Mouse (Mus musculus) splenic B cell, adult 2 months (primary cell): ENCODE results near the gene Slco3a1.

Experiments
- DNase-seq: peaks from one replicate; pipeline ENCODE4 v3.0.0-alpha.2; 2011; ENCODE audit warnings: low read depth, low spot score
- H3K27me3 ChIP-seq: 2 replicates; pipeline ENCODE4 v1.6.1; 2012; ENCODE audit warnings: mild to moderate bottlenecking, low read length, moderate library complexity, mixed read lengths; ENCODE audit not compliant: control insufficient read depth, poor library complexity, insufficient read depth, severe bottlenecking
- H3K36me3 ChIP-seq: 2 replicates; pipeline ENCODE4 v1.6.1; 2012; ENCODE audit warnings: mild to moderate bottlenecking, low read length, moderate library complexity, mixed read lengths; ENCODE audit not compliant: control insufficient read depth, poor library complexity, insufficient read depth, severe bottlenecking

Gene Slco3a1

GRCm38 (mm10) chr7:74541958-74542357 lies 12.6 kb downstream of the Slco3a1 start:
- DNase-seq = no peak
- no peaks in the 10 kb centered on the region for H3K36me3 ChIP-seq
- no peaks in the 10 kb centered on the region for H3K27me3 ChIP-seq

DNA sequence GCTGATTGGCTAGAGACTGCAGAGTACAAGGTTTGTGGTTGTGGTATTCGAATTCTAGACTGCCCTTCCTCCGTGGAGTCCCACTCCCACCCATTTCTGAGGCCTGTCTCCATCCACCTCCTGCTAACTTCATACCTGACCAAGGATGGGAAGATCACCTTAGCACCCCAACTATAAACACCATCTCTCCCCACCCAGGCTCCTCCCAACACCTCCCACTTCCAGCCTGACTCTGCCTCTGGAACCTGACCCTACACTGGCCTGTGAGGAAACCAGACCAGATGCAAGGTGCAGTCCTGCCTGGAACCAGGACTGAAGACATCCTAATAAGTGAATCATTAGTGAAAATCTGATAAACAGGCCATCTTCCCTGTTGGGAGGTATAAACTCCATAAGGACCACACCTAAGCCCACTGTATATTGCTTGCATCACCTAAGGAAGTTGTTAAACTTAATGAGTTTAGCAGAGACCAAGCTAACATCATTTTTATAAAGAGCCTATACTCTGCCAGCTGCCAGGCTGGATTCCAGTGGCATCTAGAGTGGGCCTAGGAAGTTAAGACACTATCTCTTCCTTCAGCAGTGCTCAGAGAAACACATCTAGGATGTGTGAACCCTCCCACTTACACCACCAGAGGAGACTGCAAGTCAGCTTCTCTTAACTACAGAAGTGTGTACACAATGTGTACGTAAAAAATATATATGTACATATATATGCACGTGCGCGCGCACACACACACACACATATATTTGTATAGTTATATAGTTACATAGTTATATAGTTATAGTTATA lies 13.5 kb downstream of the Slco3a1 start:
- DNase-seq = no peak
- no peaks in the 10 kb centered on the region for H3K36me3 ChIP-seq

GRCm38 (mm10) chr7:74536186-74536585 lies 18.4 kb downstream of the Slco3a1 start:
- Histone ChIP-seq H3K36me3 (no peaks in the 10 kb centered on the region), H3K27me3 (no peaks in the 10 kb centered on the region)
- no peak for DNase-seq

More for the DNA sequence above, 13.5 kb downstream of the Slco3a1 start:
- no peaks in the 10 kb centered on the region for H3K27me3 ChIP-seq

DNA sequence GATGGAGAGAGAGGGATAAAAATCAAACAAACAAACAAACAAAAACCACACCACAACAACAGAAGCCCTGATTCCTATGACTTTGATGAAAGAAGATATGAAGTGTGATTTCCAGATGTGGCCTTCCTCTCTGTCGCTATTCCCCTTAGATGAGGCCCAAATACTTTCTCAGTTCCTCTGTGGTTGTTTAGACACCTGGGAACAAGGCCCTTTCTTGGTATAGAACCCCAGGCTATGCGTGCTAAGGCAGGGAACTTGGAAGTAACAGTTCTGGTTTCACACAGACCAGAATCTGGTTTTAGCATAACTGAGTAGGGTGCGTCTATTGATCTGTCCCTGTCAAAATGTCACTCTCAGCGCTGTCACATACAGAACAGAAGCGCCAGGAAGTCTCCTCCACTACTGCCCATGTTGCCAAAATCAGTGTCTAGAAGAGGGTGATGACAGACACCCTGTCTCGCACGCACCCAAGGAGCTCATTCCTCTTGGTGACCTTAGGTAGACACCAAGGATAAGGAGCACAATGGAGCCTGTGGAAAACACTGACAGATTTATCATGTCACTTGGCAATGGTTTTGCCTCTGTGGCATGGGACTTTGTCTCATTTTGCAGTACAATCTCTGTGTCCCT lies 23.0 kb downstream of the Slco3a1 start:
- Histone ChIP-seq H3K36me3 (no peaks in the 10 kb centered on the region), H3K27me3 (no peaks in the 10 kb centered on the region)
- no peak for DNase-seq

DNA sequence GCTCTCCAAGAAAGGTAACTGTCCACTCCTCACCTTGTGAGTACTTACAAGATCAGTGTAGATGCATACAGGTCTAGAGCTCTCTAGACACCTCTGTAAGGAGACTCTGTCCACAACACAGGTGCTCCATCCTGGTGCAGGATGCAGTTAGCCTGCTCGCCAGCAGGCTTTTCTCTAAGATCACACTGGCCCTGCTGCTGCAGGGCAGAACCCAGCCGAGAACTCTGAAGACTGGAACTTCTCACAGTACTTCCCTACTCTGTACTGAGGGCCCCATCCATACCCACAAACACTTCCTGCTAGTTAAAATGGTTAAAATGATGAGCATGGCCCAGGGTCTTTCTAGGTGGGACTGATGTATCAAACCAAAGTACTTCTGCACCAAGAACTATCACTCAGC lies 24.7 kb downstream of the Slco3a1 start:
- no peak for DNase-seq
- Histone ChIP-seq H3K27me3 (no peaks in the 10 kb centered on the region), H3K36me3 (no peaks in the 10 kb centered on the region)

DNA sequence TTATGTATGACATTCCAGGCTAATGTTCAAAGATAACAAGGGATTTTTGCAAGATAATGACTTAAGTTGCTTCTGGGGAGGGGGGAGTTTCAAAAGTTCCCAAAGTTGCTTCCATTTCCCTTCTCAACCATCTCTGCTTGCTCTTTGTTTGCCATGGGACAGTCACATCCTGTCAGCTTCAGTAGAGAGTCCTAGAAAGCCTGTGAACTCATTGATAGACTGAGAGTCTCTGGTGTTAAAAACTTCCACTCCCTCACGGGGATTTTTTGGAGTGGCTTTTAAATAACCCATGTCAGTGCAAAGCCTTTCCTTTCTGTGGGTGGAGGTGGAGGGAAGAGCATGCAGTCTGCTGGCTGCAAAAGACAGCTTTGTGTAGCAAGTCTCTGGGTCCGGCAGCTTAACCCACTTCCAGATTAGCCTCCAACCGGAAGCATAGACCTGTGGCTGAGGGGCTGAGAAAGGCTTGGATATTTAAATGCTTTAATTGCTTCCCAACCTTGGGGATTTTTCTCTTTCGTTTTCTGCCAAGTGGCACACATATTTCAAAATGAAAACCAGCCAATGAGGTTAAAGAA lies 25.3 kb downstream of the Slco3a1 start:
- no peak for DNase-seq
- no peaks in the 10 kb centered on the region for H3K36me3 ChIP-seq
- H3K27me3 ChIP-seq = no peaks in the 10 kb centered on the region

DNA sequence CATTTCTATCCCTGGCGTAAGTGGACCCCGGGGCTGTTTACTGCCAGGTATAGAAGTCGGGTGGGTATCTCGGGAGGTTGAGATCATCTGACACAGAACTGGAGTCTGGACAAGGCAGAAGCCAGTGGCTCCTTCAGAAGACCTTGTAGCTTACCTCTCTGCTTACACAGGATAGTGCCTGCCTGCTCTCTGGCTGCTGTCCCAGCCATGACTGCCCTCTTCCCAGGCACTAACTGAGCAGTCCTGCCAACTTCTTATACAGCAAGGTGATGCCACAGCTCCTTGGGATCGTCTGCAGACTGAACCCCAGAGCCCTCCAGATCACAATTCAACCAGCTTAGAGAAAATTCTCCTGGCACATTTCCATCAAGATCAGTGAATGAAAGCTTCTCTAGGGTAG lies 26.4 kb downstream of the Slco3a1 start:
- DNase-seq = no peak
- Histone ChIP-seq H3K27me3 (no peaks in the 10 kb centered on the region), H3K36me3 (no peaks in the 10 kb centered on the region)

GRCm38 (mm10) chr7:74527689-74528088 lies 26.9 kb downstream of the Slco3a1 start:
- Histone ChIP-seq H3K36me3 (no peaks in the 10 kb centered on the region), H3K27me3 (no peaks in the 10 kb centered on the region)
- no peak for DNase-seq

DNA sequence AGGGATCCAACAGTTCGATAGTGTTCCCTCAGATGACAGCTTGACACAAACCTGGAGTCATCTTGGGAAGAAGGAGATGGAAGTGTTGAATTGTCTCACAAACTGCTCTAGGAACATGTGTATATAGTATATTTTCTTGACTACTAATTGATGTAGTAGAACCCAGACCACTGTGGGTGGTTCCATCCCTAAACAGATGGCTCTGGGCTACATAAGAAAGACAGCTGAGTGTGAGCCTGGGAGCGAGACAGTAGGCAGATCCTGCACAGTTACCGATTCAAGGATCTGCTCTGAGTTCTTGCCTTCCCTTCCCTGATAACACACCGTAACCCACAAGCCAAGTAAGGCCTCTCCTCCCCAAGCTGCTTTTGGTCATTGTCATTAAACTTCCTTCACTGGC lies 28.6 kb downstream of the Slco3a1 start:
- Histone ChIP-seq H3K36me3 (no peaks in the 10 kb centered on the region), H3K27me3 (no peaks in the 10 kb centered on the region)
- DNase-seq = no peak

- no peaks in the 10 kb centered on the region for H3K27me3 ChIP-seq
- no peak for DNase-seq
- H3K36me3 ChIP-seq = no peaks in the 10 kb centered on the region
These were observed 29.0 kb downstream of the Slco3a1 start for GRCm38 (mm10) chr7:74525586-74525985.

DNA sequence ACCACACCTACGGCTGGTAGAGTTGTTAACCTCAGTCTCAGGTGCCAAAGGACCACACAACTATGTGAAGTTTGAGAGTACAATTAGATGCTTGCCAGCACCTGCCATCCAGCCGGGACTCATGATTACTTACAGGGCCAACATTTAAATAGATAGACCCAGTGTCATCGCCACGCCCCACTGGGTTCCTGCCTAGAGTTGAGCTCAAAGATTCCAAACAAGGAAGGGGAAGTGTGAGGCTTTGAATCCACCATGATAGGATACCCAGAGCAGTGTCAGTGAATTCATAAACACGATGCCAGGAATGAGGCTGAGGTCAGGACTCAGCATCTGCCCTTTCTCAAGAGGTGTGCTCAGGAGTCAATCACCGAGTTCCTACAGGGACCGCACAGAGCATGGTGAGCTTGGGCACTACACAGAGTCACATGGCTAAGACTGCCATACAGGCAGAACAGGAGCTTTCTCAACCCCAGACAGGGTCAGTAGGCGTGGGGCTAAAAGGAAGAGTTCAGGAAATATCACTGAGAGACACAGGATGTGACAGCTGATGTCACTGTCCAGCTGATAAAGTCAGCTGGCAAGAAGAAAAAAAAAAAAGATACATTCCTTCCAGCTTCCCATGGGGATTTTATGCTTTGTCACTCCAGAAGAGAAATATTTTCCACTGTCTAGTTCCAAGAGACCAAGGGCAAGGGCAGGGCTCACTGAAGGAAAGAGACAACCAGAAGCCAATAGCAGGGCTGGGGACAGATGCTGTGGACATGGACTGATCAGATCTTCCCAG lies 30.2 kb downstream of the Slco3a1 start:
- no peaks in the 10 kb centered on the region for H3K36me3 ChIP-seq
- H3K27me3 ChIP-seq = no peaks in the 10 kb centered on the region
- no peak for DNase-seq

- DNase-seq = no peak
- H3K36me3 ChIP-seq = no peaks in the 10 kb centered on the region
- no peaks in the 10 kb centered on the region for H3K27me3 ChIP-seq
These were observed 31.5 kb downstream of the Slco3a1 start for GRCm38 (mm10) chr7:74523086-74523485.

DNA sequence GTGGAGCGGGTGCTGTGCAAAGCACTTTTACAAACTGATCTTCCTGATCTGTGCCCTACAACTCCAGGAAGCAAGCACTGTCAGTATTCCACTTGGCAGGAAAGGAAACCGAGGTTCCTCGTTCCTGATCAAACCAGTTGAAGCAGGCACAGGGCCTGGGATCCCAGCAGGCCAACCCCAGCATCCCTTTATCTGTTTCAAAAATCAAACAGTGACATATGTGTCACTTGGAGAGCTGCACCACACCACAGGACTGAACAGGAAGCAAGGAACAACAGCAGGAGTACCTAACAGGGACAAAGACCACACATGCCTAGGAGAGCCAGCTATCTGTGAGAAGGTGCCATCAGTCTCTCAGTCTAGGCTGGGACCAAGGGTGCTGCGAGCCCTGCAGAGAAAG lies 32.3 kb downstream of the Slco3a1 start:
- no peak for DNase-seq
- H3K27me3 ChIP-seq = no peaks in the 10 kb centered on the region
- no peaks in the 10 kb centered on the region for H3K36me3 ChIP-seq

DNA sequence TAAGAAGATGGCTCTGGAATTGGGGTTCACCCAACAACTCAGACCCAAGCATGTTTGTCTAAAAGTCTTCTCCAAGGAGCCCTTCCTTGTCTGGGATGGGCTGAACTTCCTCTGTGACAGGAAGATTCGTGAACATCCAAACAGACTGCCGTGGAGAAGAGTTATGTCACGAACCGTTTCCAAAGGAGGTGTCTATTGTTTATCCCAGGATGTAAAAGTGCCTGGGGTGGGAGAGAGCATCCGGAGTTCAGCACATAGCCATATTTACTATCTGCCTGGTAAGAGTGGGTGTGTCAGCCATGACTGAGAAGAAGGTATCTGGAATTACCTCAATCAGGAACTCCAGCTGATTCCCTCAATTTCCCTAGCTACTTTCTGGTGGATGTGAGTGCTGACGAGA lies 35.2 kb downstream of the Slco3a1 start:
- H3K36me3 ChIP-seq = no peaks in the 10 kb centered on the region
- no peak for DNase-seq
- no peaks in the 10 kb centered on the region for H3K27me3 ChIP-seq

- H3K27me3 ChIP-seq = no peaks in the 10 kb centered on the region
- no peaks in the 10 kb centered on the region for H3K36me3 ChIP-seq
- DNase-seq = no peak
These were observed 35.8 kb downstream of the Slco3a1 start for GRCm38 (mm10) chr7:74518776-74519175.
